Mouse (Mus musculus): ENCODE results near the gene Trmt11. TPM values are rescaled to one million over a fixed set of nuclear protein-coding genes. Genes with fewer than 3 reads are reported as not detected.
"Not testable (repeated sequence)": the region's sequence is repeated elsewhere in the genome, so short reads cannot be mapped to it uniquely, and the experiment has no call there.

Gene Trmt11
- total RNA-seq (2021) (1 to 10 TPM; 4.3 to 6.4 TPM), polyA plus RNA-seq (2012; rRNA removed) (1.1 and 3.0 TPM in 2 replicates)
- long read RNA-seq, transcript Trmt11-201 (13 exons, 2,359 nt): major isoform, 8 of 10 reads
- long read RNA-seq, partial matches to known transcripts: 0 of 10 reads
- long read RNA-seq, other reads (novel, unspliced or antisense): 2 of 10 reads

- H3K36me3 ChIP-seq (ENCODE audit: control insufficient read depth, insufficient read depth, low read length): peaks cover 3% of the 10 kb centered on the region; the same call in 1 of the 2 replicates
- peak within 1 kb of the TSS; percentile 94 for H3K27ac ChIP-seq
- H3K9ac ChIP-seq (ENCODE audit: low read depth, low read length): peak within 1 kb of the TSS; percentile 82
- no peaks in the 10 kb centered on the region for H3K27me3 ChIP-seq (ENCODE audit: control insufficient read depth, insufficient read depth, low read length)
- DNase-seq: peak; percentile 94 to 95
- no peaks in the 10 kb centered on the region for H3K4me1 ChIP-seq (ENCODE audit: control insufficient read depth, insufficient read depth, low read length)
- WGBS: under 1% methylated on average over 27 of the region's 28 CpGs
- intact Hi-C loops (cut with DNase I): loop anchor here (2.0 to 5.0 kb wide), 2 partner anchors 18 to 212 kb away; no protein-coding TSS in a partner anchor
- peak within 1 kb of the TSS; percentile 64 for H3K4me3 ChIP-seq
- no peaks in the 10 kb centered on the region; the same call in 1 of the 2 replicates for H3K79me2 ChIP-seq (replicated peaks; ENCODE audit: control insufficient read depth, insufficient read depth, low read length)
- TF ChIP-seq EP300 (IDR thresholded peaks at IDR 0.05; ENCODE audit: insufficient read depth, low read depth, low read length): peak; percentile 57; the same call in 1 of the 2 replicates
- no peak for TF ChIP-seq CTCF (IDR thresholded peaks at IDR 0.05)
- peak; percentile 96 for TF ChIP-seq POLR2A (IDR thresholded peaks at IDR 0.05; ENCODE audit: insufficient read depth, low read depth, low read length)
Observed at GRCm38 (mm10) chr10:30600542-30600966, at the start of gene Trmt11. Gene Trmt11, minus strand, starts transcription at chr10:30600749.

GRCm38 (mm10) chr10:30647681-30648080, 47.1 kb upstream of the Trmt11 start:
- TF ChIP-seq EP300 (IDR thresholded peaks at IDR 0.05; ENCODE audit: insufficient read depth, low read depth, low read length) (no peak), POLR2A (IDR thresholded peaks at IDR 0.05; ENCODE audit: insufficient read depth, low read depth, low read length) (no peak), CTCF (IDR thresholded peaks at IDR 0.05) (no peak)

DNA sequence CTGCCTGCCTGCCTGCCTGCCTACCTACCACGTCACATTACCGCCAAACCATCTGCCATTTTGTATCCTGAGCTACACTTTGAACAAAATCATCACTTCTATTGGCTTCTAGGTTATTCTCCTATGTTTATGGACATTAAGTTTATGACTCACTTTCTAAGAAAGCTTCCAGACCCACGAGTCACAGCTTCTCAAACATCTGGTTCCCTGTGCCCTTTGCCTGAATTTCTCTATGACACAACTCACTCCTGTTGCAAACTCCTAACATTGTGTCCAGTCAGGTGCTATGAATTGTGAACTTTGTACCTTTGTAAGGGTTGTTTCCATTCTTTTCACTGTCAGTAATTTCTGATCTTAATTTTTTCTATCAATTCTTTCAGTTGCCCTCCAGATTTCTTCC, 37.7 kb upstream of the Trmt11 start:
- Histone ChIP-seq H3K36me3 (ENCODE audit: control insufficient read depth, insufficient read depth, low read length) (no peaks in the 10 kb centered on the region), H3K4me3 (no peak overlapping the region), H3K4me1 (ENCODE audit: control insufficient read depth, insufficient read depth, low read length) (no peaks in the 10 kb centered on the region; the same call in 1 of the 2 replicates), H3K27me3 (ENCODE audit: control insufficient read depth, insufficient read depth, low read length) (no peaks in the 10 kb centered on the region), H3K27ac (no peak overlapping the region), H3K9ac (ENCODE audit: low read depth, low read length) (no peak overlapping the region), H3K79me2 (replicated peaks; ENCODE audit: control insufficient read depth, insufficient read depth, low read length) (no peaks in the 10 kb centered on the region)
- WGBS: 77% methylated on average over 3 of the region's 3 CpGs
- DNase-seq: no peak
- intact Hi-C loops (cut with DNase I): no loop called here
- TF ChIP-seq EP300 (IDR thresholded peaks at IDR 0.05; ENCODE audit: insufficient read depth, low read depth, low read length): no peak
- no peak for TF ChIP-seq CTCF (IDR thresholded peaks at IDR 0.05)
- TF ChIP-seq POLR2A (IDR thresholded peaks at IDR 0.05; ENCODE audit: insufficient read depth, low read depth, low read length): no peak

More at GRCm38 (mm10) chr10:30647681-30648080, 47.1 kb upstream of the Trmt11 start:
- no peak for DNase-seq
- H3K27me3 ChIP-seq (ENCODE audit: control insufficient read depth, insufficient read depth, low read length): no peaks in the 10 kb centered on the region
- no peak overlapping the region for H3K9ac ChIP-seq (ENCODE audit: low read depth, low read length)
- no peak overlapping the region for H3K4me3 ChIP-seq
- intact Hi-C loops (cut with DNase I): no loop called here
- 76% methylated on average over 2 of the region's 2 CpGs for WGBS
- no peaks in the 10 kb centered on the region for H3K4me1 ChIP-seq (ENCODE audit: control insufficient read depth, insufficient read depth, low read length)
- H3K79me2 ChIP-seq (replicated peaks; ENCODE audit: control insufficient read depth, insufficient read depth, low read length): no peaks in the 10 kb centered on the region
- H3K36me3 ChIP-seq (ENCODE audit: control insufficient read depth, insufficient read depth, low read length): no peaks in the 10 kb centered on the region
- H3K27ac ChIP-seq: no peak overlapping the region

- DNase-seq; H3K4me3 ChIP-seq; intact Hi-C loops (cut with DNase I); H3K27ac ChIP-seq; H3K36me3 ChIP-seq (ENCODE audit: control insufficient read depth, insufficient read depth, low read length); H3K4me1 ChIP-seq (ENCODE audit: control insufficient read depth, insufficient read depth, low read length); H3K9ac ChIP-seq (ENCODE audit: low read depth, low read length); H3K27me3 ChIP-seq (ENCODE audit: control insufficient read depth, insufficient read depth, low read length); H3K79me2 ChIP-seq (replicated peaks; ENCODE audit: control insufficient read depth, insufficient read depth, low read length): not testable (repeated sequence)
- WGBS: 82% methylated on average over 1 of the region's 1 CpGs
Observed at GRCm38 (mm10) chr10:30636474-30637154, 36.1 kb upstream of the Trmt11 start.

GRCm38 (mm10) chr10:30632718-30633117, 32.2 kb upstream of the Trmt11 start:
- Histone ChIP-seq H3K79me2 (replicated peaks; ENCODE audit: control insufficient read depth, insufficient read depth, low read length) (no peaks in the 10 kb centered on the region), H3K4me1 (ENCODE audit: control insufficient read depth, insufficient read depth, low read length) (no peaks in the 10 kb centered on the region), H3K36me3 (ENCODE audit: control insufficient read depth, insufficient read depth, low read length) (no peaks in the 10 kb centered on the region), H3K27ac (no peak overlapping the region), H3K27me3 (ENCODE audit: control insufficient read depth, insufficient read depth, low read length) (no peaks in the 10 kb centered on the region), H3K9ac (ENCODE audit: low read depth, low read length) (no peak overlapping the region), H3K4me3 (no peak overlapping the region)
- intact Hi-C loops (cut with DNase I): no loop called here
- WGBS: 89% methylated on average over 1 of the region's 1 CpGs
- DNase-seq: no peak
- no peak for TF ChIP-seq POLR2A (IDR thresholded peaks at IDR 0.05; ENCODE audit: insufficient read depth, low read depth, low read length)
- no peak for TF ChIP-seq EP300 (IDR thresholded peaks at IDR 0.05; ENCODE audit: insufficient read depth, low read depth, low read length)

DNA sequence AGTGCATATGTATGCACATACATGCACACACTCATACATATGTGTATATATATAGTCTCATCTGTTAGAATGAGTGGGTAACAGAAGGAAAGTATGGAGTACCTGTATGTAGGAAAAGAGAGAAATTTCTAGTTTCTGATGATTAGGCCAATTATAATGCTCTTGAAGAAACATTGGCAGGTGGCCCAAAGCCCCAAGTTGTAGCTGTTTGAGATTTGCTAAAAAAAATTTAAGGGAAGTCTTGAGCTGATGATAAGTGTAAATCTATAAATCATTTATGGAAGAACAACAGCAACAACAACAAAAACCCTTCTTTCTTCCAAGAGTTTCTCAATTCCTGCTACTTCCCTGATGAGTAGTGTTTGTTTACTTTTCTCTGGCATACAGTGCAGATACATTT, 29.4 kb upstream of the Trmt11 start:
- no peaks in the 10 kb centered on the region for H3K36me3 ChIP-seq (ENCODE audit: control insufficient read depth, insufficient read depth, low read length)
- no peak overlapping the region for H3K27ac ChIP-seq
- H3K4me3 ChIP-seq: no peak overlapping the region
- H3K27me3 ChIP-seq (ENCODE audit: control insufficient read depth, insufficient read depth, low read length): no peaks in the 10 kb centered on the region
- no peak overlapping the region for H3K9ac ChIP-seq (ENCODE audit: low read depth, low read length)
- no peak for DNase-seq
- no peak for TF ChIP-seq POLR2A (IDR thresholded peaks at IDR 0.05; ENCODE audit: insufficient read depth, low read depth, low read length)
- TF ChIP-seq CTCF (IDR thresholded peaks at IDR 0.05): no peak
- TF ChIP-seq EP300 (IDR thresholded peaks at IDR 0.05; ENCODE audit: insufficient read depth, low read depth, low read length): no peak
- H3K4me1 ChIP-seq (ENCODE audit: control insufficient read depth, insufficient read depth, low read length): no peaks in the 10 kb centered on the region
- no peaks in the 10 kb centered on the region for H3K79me2 ChIP-seq (replicated peaks; ENCODE audit: control insufficient read depth, insufficient read depth, low read length)
- intact Hi-C loops (cut with DNase I): loop anchor here (2.0 kb wide), 1 partner anchor 63 kb away; no protein-coding TSS in a partner anchor
